Mouse (Mus musculus): ENCODE results near the gene Cnnm1. TPM values are rescaled to one million over a fixed set of nuclear protein-coding genes. Genes with fewer than 3 reads are reported as not detected.

Cnnm1 gene
- polyA plus RNA-seq, 1 experiment = not detected

DNA sequence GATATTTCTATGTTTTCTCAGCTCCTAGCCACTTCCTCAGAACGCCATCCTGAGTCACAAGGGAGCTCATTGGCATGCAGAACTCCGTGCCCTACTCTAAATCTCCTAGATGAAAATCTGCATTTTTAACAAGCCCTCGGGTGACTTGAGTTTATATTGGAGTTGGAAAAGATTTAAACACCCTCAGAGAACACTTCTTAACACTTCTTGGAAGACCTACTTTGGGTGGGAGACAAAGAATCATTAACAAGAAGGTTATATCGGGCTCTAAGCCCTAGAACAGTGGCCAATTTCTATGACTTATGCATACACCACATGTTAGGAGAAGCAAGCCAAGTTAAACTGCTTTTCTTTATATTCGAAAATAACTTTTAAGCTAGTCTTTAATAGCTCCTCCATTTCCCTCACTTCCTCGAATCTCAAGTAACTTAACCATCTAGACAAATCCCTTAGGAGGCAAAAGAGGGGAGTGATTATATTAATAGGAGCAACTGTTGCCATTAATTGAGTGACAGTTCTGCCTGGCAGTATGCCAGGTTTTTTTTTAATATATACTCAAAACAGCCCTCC is 4.5 kb downstream of the Cnnm1 start:
- Histone ChIP-seq H3K27me3 (ENCODE audit: control insufficient read depth, insufficient read depth, insufficient read length) (peaks cover 27% of the 10 kb centered on the region), H3ac (ENCODE audit: control insufficient read depth, insufficient read length) (no peak overlapping the region), H3K4me3 (no peak overlapping the region), H3K79me2 (ENCODE audit: control insufficient read depth, insufficient read depth) (no peaks in the 10 kb centered on the region), H3K4me2 (ENCODE audit: low read depth) (no peak overlapping the region), H3K36me3 (ENCODE audit: control insufficient read depth, insufficient read depth) (no peaks in the 10 kb centered on the region)
- TF ChIP-seq REST (IDR thresholded peaks at IDR 0.05; ENCODE audit: insufficient read depth, insufficient read length) = no peak
- no peak for TF ChIP-seq E2F4 (IDR thresholded peaks at IDR 0.05; ENCODE audit: insufficient read depth)
- no peak for TF ChIP-seq TCF3 (IDR thresholded peaks at IDR 0.05; ENCODE audit: insufficient read length, low read depth)
- TF ChIP-seq USF1 (IDR thresholded peaks at IDR 0.05; ENCODE audit: low read depth) = no peak
- no peak for TF ChIP-seq TCF12 (IDR thresholded peaks at IDR 0.05; ENCODE audit: insufficient read depth, poor library complexity, severe bottlenecking)
- no peak for TF ChIP-seq POLR2A (IDR thresholded peaks at IDR 0.05; ENCODE audit: insufficient read length, low read depth)
- TF ChIP-seq MYOD1 (IDR thresholded peaks at IDR 0.05; ENCODE audit: control insufficient read depth in 1 of 3, insufficient read length in 2 of 3, low read depth in 2 of 3) = no peak
- TF ChIP-seq MAX (IDR thresholded peaks at IDR 0.05; ENCODE audit: low read depth) = no peak
- TF ChIP-seq MYOG (IDR thresholded peaks at IDR 0.05; ENCODE audit: control insufficient read depth in 1 of 3, insufficient read depth in 1 of 3, insufficient read length in 2 of 3, low read depth in 2 of 3) = no peak

DNA sequence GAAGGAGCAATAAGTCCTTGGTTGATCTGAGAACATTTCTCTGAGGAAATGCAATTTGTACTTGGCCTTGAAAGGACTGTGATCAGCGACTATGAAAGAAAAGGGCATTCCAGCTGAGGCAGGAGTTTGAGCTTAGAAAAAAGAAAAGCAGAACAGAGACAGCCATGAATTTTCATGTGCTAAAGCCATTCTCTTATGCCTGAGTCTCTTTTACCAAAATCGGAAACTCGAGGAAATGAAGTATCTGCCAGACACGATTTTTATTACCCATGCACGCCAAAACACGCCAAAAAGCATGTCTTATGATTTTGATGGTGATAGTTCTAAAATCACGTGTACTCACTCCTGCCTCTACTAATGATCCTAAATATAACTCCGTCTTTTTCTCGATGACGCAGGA is 11.3 kb downstream of the Cnnm1 start:
- H3K4me2 ChIP-seq (ENCODE audit: low read depth) = no peak overlapping the region
- H3K36me3 ChIP-seq (ENCODE audit: control insufficient read depth, insufficient read depth) = no peaks in the 10 kb centered on the region
- H3ac ChIP-seq (ENCODE audit: control insufficient read depth, insufficient read length) = no peak overlapping the region
- TF ChIP-seq SRF (IDR thresholded peaks at IDR 0.05; ENCODE audit: control insufficient read depth, insufficient read length, low read depth) (no peak), USF1 (IDR thresholded peaks at IDR 0.05; ENCODE audit: low read depth) (no peak), MAX (IDR thresholded peaks at IDR 0.05; ENCODE audit: low read depth) (no peak), POLR2A (IDR thresholded peaks at IDR 0.05; ENCODE audit: insufficient read length, low read depth) (no peak), TCF12 (IDR thresholded peaks at IDR 0.05; ENCODE audit: insufficient read depth, poor library complexity, severe bottlenecking) (no peak), TCF3 (IDR thresholded peaks at IDR 0.05; ENCODE audit: insufficient read length, low read depth) (no peak)
- H3K4me3 ChIP-seq = no peak overlapping the region
- peaks cover 20% of the 10 kb centered on the region for H3K27me3 ChIP-seq (ENCODE audit: control insufficient read depth, insufficient read depth, insufficient read length)
- H3K79me2 ChIP-seq (ENCODE audit: control insufficient read depth, insufficient read depth) = no peaks in the 10 kb centered on the region

DNA sequence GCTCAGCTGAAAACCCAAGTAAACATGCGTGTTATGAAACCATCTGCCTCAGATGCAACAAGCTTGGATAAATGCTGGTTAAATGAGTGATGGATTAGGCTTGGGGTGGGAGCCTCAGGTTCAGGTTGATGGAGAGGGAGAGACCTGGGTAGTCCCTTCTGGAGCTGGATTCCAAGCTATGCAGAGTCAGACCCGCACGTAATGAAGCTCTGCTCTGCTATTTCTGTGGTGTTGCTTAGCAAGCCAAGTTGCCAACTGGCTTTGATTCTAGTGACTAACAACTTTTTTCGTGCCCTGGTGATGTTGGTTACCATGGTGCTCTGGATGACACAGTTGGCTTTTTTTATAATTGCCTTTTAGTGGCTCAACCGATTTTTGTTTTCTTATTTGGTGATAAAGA is 11.9 kb downstream of the Cnnm1 start:
- TF ChIP-seq MAX (IDR thresholded peaks at IDR 0.05; ENCODE audit: low read depth) (no peak), SRF (IDR thresholded peaks at IDR 0.05; ENCODE audit: control insufficient read depth, insufficient read length, low read depth) (no peak), MYOD1 (IDR thresholded peaks at IDR 0.05; ENCODE audit: control insufficient read depth in 1 of 3, insufficient read length in 2 of 3, low read depth in 2 of 3) (no peak), POLR2AphosphoS2 (IDR thresholded peaks at IDR 0.05; ENCODE audit: insufficient read length, low read depth) (no peak), USF1 (IDR thresholded peaks at IDR 0.05; ENCODE audit: low read depth) (no peak)
- Histone ChIP-seq H3K36me3 (ENCODE audit: control insufficient read depth, insufficient read depth) (no peaks in the 10 kb centered on the region), H3K4me3 (no peak overlapping the region), H3K4me2 (ENCODE audit: low read depth) (no peak overlapping the region), H3ac (ENCODE audit: control insufficient read depth, insufficient read length) (no peak overlapping the region), H3K79me2 (ENCODE audit: control insufficient read depth, insufficient read depth) (no peaks in the 10 kb centered on the region), H3K27me3 (ENCODE audit: control insufficient read depth, insufficient read depth, insufficient read length) (peaks cover 26% of the 10 kb centered on the region)

DNA sequence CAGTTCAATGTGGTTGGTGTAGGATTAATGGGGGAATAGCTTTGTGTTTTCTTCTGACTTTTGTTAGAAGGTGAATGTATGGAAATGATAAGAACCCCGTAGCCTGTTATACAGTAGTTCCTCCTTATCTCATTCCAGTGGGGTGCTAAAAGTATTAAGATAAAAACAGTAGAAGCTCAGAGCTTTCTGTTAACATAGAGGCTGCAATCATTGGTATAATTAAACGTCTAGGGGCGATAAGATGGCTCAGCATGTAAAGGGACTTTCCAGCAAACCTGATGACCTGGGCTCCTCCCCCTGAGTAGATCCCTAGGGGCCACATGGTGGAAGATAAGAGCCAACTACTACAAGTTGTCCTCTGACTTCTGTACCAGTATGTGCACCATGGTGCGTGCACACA is 12.8 kb downstream of the Cnnm1 start:
- no peaks in the 10 kb centered on the region for H3K79me2 ChIP-seq (ENCODE audit: control insufficient read depth, insufficient read depth)
- H3K4me2 ChIP-seq (ENCODE audit: low read depth) = no peak overlapping the region
- H3K4me3 ChIP-seq = no peak overlapping the region
- no peak overlapping the region for H3ac ChIP-seq (ENCODE audit: control insufficient read depth, insufficient read length)
- H3K27me3 ChIP-seq (ENCODE audit: control insufficient read depth, insufficient read depth, insufficient read length) = peaks cover 34% of the 10 kb centered on the region
- TF ChIP-seq POLR2AphosphoS2 (IDR thresholded peaks at IDR 0.05; ENCODE audit: insufficient read length, low read depth) (no peak), E2F4 (IDR thresholded peaks at IDR 0.05; ENCODE audit: insufficient read depth) (no peak), MYOD1 (IDR thresholded peaks at IDR 0.05; ENCODE audit: control insufficient read depth in 1 of 3, insufficient read length in 2 of 3, low read depth in 2 of 3) (no peak), MAX (IDR thresholded peaks at IDR 0.05; ENCODE audit: low read depth) (no peak), MYOG (IDR thresholded peaks at IDR 0.05; ENCODE audit: control insufficient read depth in 1 of 3, insufficient read depth in 1 of 3, insufficient read length in 2 of 3, low read depth in 2 of 3) (no peak), TCF3 (IDR thresholded peaks at IDR 0.05; ENCODE audit: insufficient read length, low read depth) (no peak), SRF (IDR thresholded peaks at IDR 0.05; ENCODE audit: control insufficient read depth, insufficient read length, low read depth) (no peak), USF1 (IDR thresholded peaks at IDR 0.05; ENCODE audit: low read depth) (no peak), TCF12 (IDR thresholded peaks at IDR 0.05; ENCODE audit: insufficient read depth, poor library complexity, severe bottlenecking) (no peak), POLR2A (IDR thresholded peaks at IDR 0.05; ENCODE audit: insufficient read length, low read depth) (no peak), CEBPB (IDR thresholded peaks at IDR 0.05; ENCODE audit: insufficient read depth, poor library complexity, severe bottlenecking) (no peak), REST (IDR thresholded peaks at IDR 0.05; ENCODE audit: insufficient read depth, insufficient read length) (no peak)
- H3K36me3 ChIP-seq (ENCODE audit: control insufficient read depth, insufficient read depth) = no peaks in the 10 kb centered on the region

DNA sequence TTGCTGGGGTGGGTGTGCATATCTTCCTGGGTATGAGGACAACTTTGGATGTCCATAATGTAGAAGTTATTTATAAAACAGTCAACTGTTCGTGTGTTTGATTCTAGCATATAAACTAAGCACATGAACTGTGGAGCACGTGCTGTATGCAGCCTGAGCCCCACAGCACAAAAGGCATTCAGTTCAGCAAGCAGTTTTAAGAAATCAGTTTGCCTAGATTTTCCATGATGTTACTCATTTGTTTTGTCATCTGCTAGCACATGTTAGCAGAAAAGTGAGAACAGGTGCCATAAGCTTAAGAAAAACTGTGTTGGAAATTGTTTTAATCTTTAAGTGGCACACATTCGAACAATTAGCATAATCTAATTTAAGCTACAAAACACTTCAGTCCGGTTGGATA is 19.7 kb downstream of the Cnnm1 start:
- TF ChIP-seq REST (IDR thresholded peaks at IDR 0.05; ENCODE audit: insufficient read depth, insufficient read length) (no peak), USF1 (IDR thresholded peaks at IDR 0.05; ENCODE audit: low read depth) (no peak), MYOG (IDR thresholded peaks at IDR 0.05; ENCODE audit: control insufficient read depth in 1 of 3, insufficient read depth in 1 of 3, insufficient read length in 2 of 3, low read depth in 2 of 3) (no peak), POLR2A (IDR thresholded peaks at IDR 0.05; ENCODE audit: insufficient read length, low read depth) (no peak), MYOD1 (IDR thresholded peaks at IDR 0.05; ENCODE audit: control insufficient read depth in 1 of 3, insufficient read length in 2 of 3, low read depth in 2 of 3) (no peak), E2F4 (IDR thresholded peaks at IDR 0.05; ENCODE audit: insufficient read depth) (no peak), MAX (IDR thresholded peaks at IDR 0.05; ENCODE audit: low read depth) (no peak)
- Histone ChIP-seq H3ac (ENCODE audit: control insufficient read depth, insufficient read length) (no peak overlapping the region), H3K79me2 (ENCODE audit: control insufficient read depth, insufficient read depth) (no peaks in the 10 kb centered on the region), H3K36me3 (ENCODE audit: control insufficient read depth, insufficient read depth) (no peaks in the 10 kb centered on the region), H3K4me2 (ENCODE audit: low read depth) (no peak overlapping the region), H3K4me3 (no peak overlapping the region), H3K27me3 (ENCODE audit: control insufficient read depth, insufficient read depth, insufficient read length) (peaks cover 37% of the 10 kb centered on the region)
